ENCODE assay signal across 9 mouse cellular contexts in genomic region chr7:43482090-43482716, GRCm38 (mm10). TPM values are rescaled to one million over a fixed set of nuclear protein-coding genes. Genes with fewer than 3 reads are reported as not detected.
DNase-seq lines count a peak whose midpoint lies in the region; ATAC-seq lines count a peak whose summit lies in the region.
"Had no signal": no experiment of that assay in that cellular context is flagged by ENCODE, and none has a peak within 500 bp of the region (broad histone marks: within the 10 kb centered on the region; RNA-seq: fewer than 3 reads in every experiment).

No protein-coding gene starts in this region.

- H3K9ac ChIP-seq in embryonic facial prominence, embryonic 15.5 days, result no peak overlapping the region
- no peak overlapping the region for H3K9ac ChIP-seq in hindbrain, embryonic 15.5 days
- H3K9ac ChIP-seq in midbrain, embryonic 15.5 days, result no peak overlapping the region; the same call in 1 of the 2 replicates
- H3K9ac ChIP-seq: embryonic facial prominence, embryonic 12.5 days had no signal

- H3K36me3 ChIP-seq in embryonic facial prominence, embryonic 15.5 days, result no peaks in the 10 kb centered on the region
- H3K36me3 ChIP-seq in hindbrain, embryonic 15.5 days, result 0 out of 2 replicates have a peak, but pooled peaks cover 3% of the 10 kb centered on the region
- peaks cover 4% of the 10 kb centered on the region; the same call in 1 of the 2 replicates for H3K36me3 ChIP-seq in midbrain, embryonic 15.5 days (replicated peaks)
- H3K36me3 ChIP-seq: embryonic facial prominence, embryonic 12.5 days had no signal

- peak; percentile 29; the same call in 1 of the 2 replicates for ATAC-seq in embryonic facial prominence, embryonic 15.5 days (ENCODE audit: insufficient number of reproducible peaks, low FRiP score, low TSS enrichment, low read depth)
- peak; percentile 65 for ATAC-seq in hindbrain, embryonic 15.5 days (ENCODE audit: low FRiP score, low read depth)
- ATAC-seq in midbrain, embryonic 15.5 days (replicated peaks), result peak; percentile 50

- H3K4me2 ChIP-seq in embryonic facial prominence, embryonic 15.5 days (replicated peaks), result no peak overlapping the region
- H3K4me2 ChIP-seq in hindbrain, embryonic 15.5 days, result no peak overlapping the region
- H3K4me2 ChIP-seq in midbrain, embryonic 15.5 days, result no peak overlapping the region
- H3K4me2 ChIP-seq: embryonic facial prominence, embryonic 12.5 days had no signal

- no peaks in the 10 kb centered on the region for H3K4me1 ChIP-seq in embryonic facial prominence, embryonic 15.5 days
- peaks cover 19% of the 10 kb centered on the region for H3K4me1 ChIP-seq in hindbrain, embryonic 15.5 days (replicated peaks)
- H3K4me1 ChIP-seq in midbrain, embryonic 15.5 days, result peaks cover 16% of the 10 kb centered on the region

- peaks cover 10% of the 10 kb centered on the region for H3K27me3 ChIP-seq in embryonic facial prominence, embryonic 15.5 days
- H3K27me3 ChIP-seq in hindbrain, embryonic 15.5 days, result peaks cover 19% of the 10 kb centered on the region
- H3K27me3 ChIP-seq in midbrain, embryonic 15.5 days (replicated peaks), result peaks cover 16% of the 10 kb centered on the region

- no peak overlapping the region for H3K4me3 ChIP-seq in embryonic facial prominence, embryonic 15.5 days (replicated peaks)
- no peak overlapping the region for H3K4me3 ChIP-seq in hindbrain, embryonic 15.5 days
- H3K4me3 ChIP-seq in midbrain, embryonic 15.5 days, result no peak overlapping the region
- H3K4me3 ChIP-seq: embryonic facial prominence, embryonic 12.5 days had no signal

- peak; percentile 58 to 64 for DNase-seq in layer of hippocampus, postnatal 10 days (ENCODE audit: low spot score in 2 of 2)
- no peak for DNase-seq in layer of hippocampus, postnatal 14 days (ENCODE audit: low spot score in 2 of 2)
- no peak for DNase-seq in gastrocnemius, postnatal 10 days
- DNase-seq in frontal cortex, postnatal 25 days (ENCODE audit: low spot score in 2 of 2), result no peak

- H3K9me3 ChIP-seq in embryonic facial prominence, embryonic 15.5 days (replicated peaks), result no peaks in the 10 kb centered on the region
- no peaks in the 10 kb centered on the region for H3K9me3 ChIP-seq in hindbrain, embryonic 15.5 days
- H3K9me3 ChIP-seq in midbrain, embryonic 15.5 days, result no peaks in the 10 kb centered on the region
- H3K9me3 ChIP-seq: embryonic facial prominence, embryonic 12.5 days had no signal

- H3K27ac ChIP-seq in embryonic facial prominence, embryonic 15.5 days (replicated peaks), result no peak overlapping the region
- no peak overlapping the region; the same call in 1 of the 2 replicates for H3K27ac ChIP-seq in hindbrain, embryonic 15.5 days (replicated peaks)
- H3K27ac ChIP-seq in midbrain, embryonic 15.5 days, result no peak overlapping the region
- H3K27ac ChIP-seq: embryonic facial prominence, embryonic 12.5 days had no signal

- 56% methylated on average over 8 of the region's 8 CpGs for WGBS in embryonic facial prominence, embryonic 15.5 days
- WGBS in hindbrain, embryonic 15.5 days, result 30% methylated on average over 8 of the region's 8 CpGs
- 70% methylated on average over 8 of the region's 8 CpGs for WGBS in midbrain, embryonic 15.5 days

RNA-seq across cellular contexts. Expression of gene Iglon5, which starts 7.7 kb away (rescaled TPM):
- total RNA-seq in layer of hippocampus, postnatal 10 days (2021), result 10 to 100 TPM; 51.1 to 51.6 TPM
- 10 to 100 TPM; 43.2 to 45.0 TPM for total RNA-seq in layer of hippocampus, postnatal 14 days (2021)
- polyA plus RNA-seq in embryonic facial prominence, embryonic 15.5 days (2015; fragmentation: Nextera tagmentation; extraction: Ambion mirVana), result 1.1 and 1.5 TPM in 2 replicates
- polyA plus RNA-seq in hindbrain, embryonic 15.5 days (2015; fragmentation: Nextera tagmentation; extraction: Ambion mirVana), result 9.6 and 10.7 TPM in 2 replicates
- 9.7 and 10.0 TPM in 2 replicates for polyA plus RNA-seq in midbrain, embryonic 15.5 days (2015; fragmentation: Nextera tagmentation; extraction: Ambion mirVana)
- 1 to 10 TPM; 1.2 to 1.3 TPM for total RNA-seq in gastrocnemius, postnatal 10 days (2021)

RNA-seq across cellular contexts. Expression of gene Vsig10l, which starts 19.3 kb away (rescaled TPM):
- total RNA-seq in layer of hippocampus, postnatal 10 days (2021), result 1 to 10 TPM; 3.6 to 5.5 TPM
- 1 to 10 TPM; 2.6 to 3.5 TPM for total RNA-seq in layer of hippocampus, postnatal 14 days (2021)
- 13.6 and 15.3 TPM in 2 replicates for polyA plus RNA-seq in embryonic facial prominence, embryonic 15.5 days (2015; fragmentation: Nextera tagmentation; extraction: Ambion mirVana)
- 21.0 and 21.4 TPM in 2 replicates for polyA plus RNA-seq in hindbrain, embryonic 15.5 days (2015; fragmentation: Nextera tagmentation; extraction: Ambion mirVana)
- 15.6 and 16.0 TPM in 2 replicates for polyA plus RNA-seq in midbrain, embryonic 15.5 days (2015; fragmentation: Nextera tagmentation; extraction: Ambion mirVana)
- 1 to 10 TPM; 1.4 to 3.8 TPM for total RNA-seq in gastrocnemius, postnatal 10 days (2021)

RNA-seq across cellular contexts. Expression of gene 4931406B18Rik, which starts 23.5 kb away (rescaled TPM):
- total RNA-seq in layer of hippocampus, postnatal 10 days (2021), result not detected
- total RNA-seq in layer of hippocampus, postnatal 14 days (2021), result not detected
- not detected in 2 replicates for polyA plus RNA-seq in embryonic facial prominence, embryonic 15.5 days (2015; fragmentation: Nextera tagmentation; extraction: Ambion mirVana)
- polyA plus RNA-seq in hindbrain, embryonic 15.5 days (2015; fragmentation: Nextera tagmentation; extraction: Ambion mirVana), result 0.12 TPM in 1 of 2 replicates, not detected in the other
- polyA plus RNA-seq in midbrain, embryonic 15.5 days (2015; fragmentation: Nextera tagmentation; extraction: Ambion mirVana), result 0.06 TPM in 1 of 2 replicates, not detected in the other
- not detected for total RNA-seq in gastrocnemius, postnatal 10 days (2021)
- polyA plus RNA-seq: embryonic facial prominence, embryonic 12.5 days; large intestine, adult 2 months had no signal

RNA-seq across cellular contexts. Expression of gene Gm45233, which starts 38.3 kb away (rescaled TPM):
- total RNA-seq in layer of hippocampus, postnatal 10 days (2021), result 1 to 10 TPM; 2.0 to 2.1 TPM
- total RNA-seq in layer of hippocampus, postnatal 14 days (2021), result 1 to 10 TPM in 1 of 2 experiments, under 1 TPM in 1; 0.93 to 1.1 TPM
- polyA plus RNA-seq in embryonic facial prominence, embryonic 15.5 days (2015; fragmentation: Nextera tagmentation; extraction: Ambion mirVana), result 0.26 and 0.94 TPM in 2 replicates
- 0.41 TPM in 1 of 2 replicates, not detected in the other for polyA plus RNA-seq in hindbrain, embryonic 15.5 days (2015; fragmentation: Nextera tagmentation; extraction: Ambion mirVana)
- not detected in 2 replicates for polyA plus RNA-seq in midbrain, embryonic 15.5 days (2015; fragmentation: Nextera tagmentation; extraction: Ambion mirVana)
- total RNA-seq in gastrocnemius, postnatal 10 days (2021), result 1 to 10 TPM in 1 of 2 experiments, under 1 TPM in 1; 0.66 to 1.2 TPM
- polyA plus RNA-seq: large intestine, adult 2 months had no signal

RNA-seq across cellular contexts. Expression of gene Etfb, which starts 38.3 kb away (rescaled TPM):
- total RNA-seq in layer of hippocampus, postnatal 10 days (2021), result 10 to 100 TPM; 61.8 to 68.0 TPM
- 10 to 100 TPM; 65.6 to 75.0 TPM for total RNA-seq in layer of hippocampus, postnatal 14 days (2021)
- 258 and 284 TPM in 2 replicates for polyA plus RNA-seq in embryonic facial prominence, embryonic 15.5 days (2015; fragmentation: Nextera tagmentation; extraction: Ambion mirVana)
- polyA plus RNA-seq in hindbrain, embryonic 15.5 days (2015; fragmentation: Nextera tagmentation; extraction: Ambion mirVana), result 129 and 138 TPM in 2 replicates
- polyA plus RNA-seq in midbrain, embryonic 15.5 days (2015; fragmentation: Nextera tagmentation; extraction: Ambion mirVana), result 117 and 130 TPM in 2 replicates
- total RNA-seq in gastrocnemius, postnatal 10 days (2021), result 100 to 1,000 TPM; 346 to 421 TPM

Comparison
In these comparisons a context has a peak if more than half of its experiments do, and no peak if none do; other contexts are left out.
1. DNase-seq: peak in layer of hippocampus, postnatal 10 days (2 of 2); none in layer of hippocampus, postnatal 14 days (0 of 2), gastrocnemius, postnatal 10 days (single experiment) and frontal cortex, postnatal 25 days (0 of 2).
2. RNA of gene Iglon5, which starts 7.7 kb away (total RNA-seq): 51.1 to 51.6 TPM in layer of hippocampus, postnatal 10 days and 43.2 to 45.0 TPM in layer of hippocampus, postnatal 14 days; 1.2 to 1.3 TPM in gastrocnemius, postnatal 10 days; every median in the first group is over 10 times any median in the second.
3. Peak in every context shown above with its lines, with median percentiles within 50 percentile points of each other: ATAC-seq.